Mouse (Mus musculus) neural tube, embryonic 11.5 days (tissue): Measurements from ENCODE around the gene Dimt1. TPM values are rescaled to one million over a fixed set of nuclear protein-coding genes. Genes with fewer than 3 reads are reported as not detected.

Experiments
- ATAC-seq: fragments of 200-750 bp; cut with Nextera tagmentation; 2 replicates; pipeline ENCODE4 v1.8.0; 2017; ENCODE audit warnings: moderate number of reproducible peaks, mild to moderate bottlenecking, moderate TSS enrichment, moderate library complexity; ENCODE audit not compliant: insufficient read depth, low FRiP score, low TSS enrichment
- DNase-seq: peaks from one replicate; pipeline ENCODE4 v3.0.0-alpha.2; 2015; ENCODE audit warnings: low spot score
- H3K27ac ChIP-seq: fragments of 300-500 bp; sonication (generic); 2 replicates; pipeline ENCODE4 v1.5.1; 2014; ENCODE audit warnings: low read depth, mild to moderate bottlenecking, low read length
- H3K27me3 ChIP-seq: fragments of 300-500 bp; sonication (generic); 2 replicates; pipeline ENCODE4 v1.6.1; 2014; ENCODE audit warnings: mild to moderate bottlenecking, low read length, mixed read lengths; ENCODE audit not compliant: control insufficient read depth, insufficient read depth
- H3K36me3 ChIP-seq: fragments of 300-500 bp; sonication (generic); 2 replicates; pipeline ENCODE4 v1.6.1; 2014; ENCODE audit warnings: mild to moderate bottlenecking, low read length, moderate library complexity, mixed read lengths; ENCODE audit not compliant: control insufficient read depth, insufficient read depth
- H3K4me1 ChIP-seq: fragments of 300-500 bp; sonication (generic); 2 replicates; pipeline ENCODE4 v1.6.1; 2014; ENCODE audit warnings: low read length, mixed read lengths; ENCODE audit not compliant: control insufficient read depth, insufficient read depth
- H3K4me2 ChIP-seq: fragments of 300-500 bp; sonication (generic); 2 replicates; pipeline ENCODE4 v1.6.1; 2014; ENCODE audit warnings: low read depth, mild to moderate bottlenecking, moderate library complexity
- H3K4me3 ChIP-seq: fragments of 300-500 bp; sonication (generic); 2 replicates; pipeline ENCODE4 v1.5.1; 2014; ENCODE audit warnings: low read depth, low read length
- H3K9ac ChIP-seq: fragments of 300-500 bp; sonication (generic); 2 replicates; pipeline ENCODE4 v1.6.1; 2014; ENCODE audit warnings: mild to moderate bottlenecking, low read length
- H3K9me3 ChIP-seq: fragments of 300-500 bp; sonication (generic); 2 replicates; pipeline ENCODE4 v1.6.1; 2016; ENCODE audit warnings: low read length; ENCODE audit not compliant: control insufficient read depth
- WGBS: fragments of 180-500 bp; shearing (Covaris S2); extraction: QIAGEN DNeasy Blood & Tissue Kit; methylation state at CpG from one replicate; pipeline ENCODE4 v1.1.7; 2014; 5-methylcytosine and 5-hydroxymethylcytosine counted together
- polyA plus RNA-seq: library from polyadenylated mRNA; unstranded; fragments of >200 nt; fragmentation: Nextera tagmentation; extraction: Ambion mirVana; gene quantifications from 2 replicates; pipeline ENCODE4 v1.2.1, GENCODE M21; 2014

Gene Dimt1
- polyA plus RNA-seq, 1 experiment from 2014 or later = 40.2 TPM

GRCm38 (mm10) chr13:106998671-106999070 is 51.7 kb downstream of the Dimt1 start:
- Histone ChIP-seq H3K4me1 (no peaks in the 10 kb centered on the region), H3K27ac (no peak overlapping the region), H3K4me3 (no peak overlapping the region), H3K4me2 (no peak overlapping the region), H3K9ac (no peak overlapping the region), H3K9me3 (no peaks in the 10 kb centered on the region), H3K27me3 (no peaks in the 10 kb centered on the region), H3K36me3 (no peaks in the 10 kb centered on the region; the same call in 1 of the 2 replicates)
- WGBS = 86% methylated on average over 5 of the region's 5 CpGs
- DNase-seq (no peak), ATAC-seq (no peak)

- Histone ChIP-seq H3K9ac (no peak overlapping the region), H3K36me3 (no peaks in the 10 kb centered on the region), H3K4me1 (no peaks in the 10 kb centered on the region), H3K27me3 (no peaks in the 10 kb centered on the region), H3K9me3 (no peaks in the 10 kb centered on the region), H3K4me2 (no peak overlapping the region), H3K4me3 (no peak overlapping the region), H3K27ac (no peak overlapping the region)
- ATAC-seq (no peak), DNase-seq (no peak)
- WGBS = 89% methylated on average over 2 of the region's 2 CpGs
These were observed 56.3 kb downstream of the Dimt1 start for GRCm38 (mm10) chr13:107003211-107003610.

- H3K4me2 ChIP-seq = no peak overlapping the region
- no peak for DNase-seq
- no peaks in the 10 kb centered on the region for H3K27me3 ChIP-seq
- H3K27ac ChIP-seq = no peak overlapping the region
- no peak for ATAC-seq
- H3K9ac ChIP-seq = no peak overlapping the region
- WGBS = 88% methylated on average over 4 of the region's 4 CpGs
- H3K36me3 ChIP-seq = no peaks in the 10 kb centered on the region
- no peaks in the 10 kb centered on the region for H3K4me1 ChIP-seq
- no peak overlapping the region for H3K4me3 ChIP-seq
- no peaks in the 10 kb centered on the region for H3K9me3 ChIP-seq
These were observed 61.2 kb downstream of the Dimt1 start for GRCm38 (mm10) chr13:107008174-107008573.

Other genes with a start within 250 kb of the Dimt1 start
- 72.3 and 74.4 TPM in 2 replicates for gene Ipo11, start 10.2 kb upstream of the Dimt1 start, polyA plus RNA-seq
- 28.2 and 33.2 TPM in 2 replicates for gene Kif2a, start 75.0 kb downstream of the Dimt1 start, polyA plus RNA-seq